Mouse (Mus musculus): ENCODE results near the gene Med15. TPM values are rescaled to one million over a fixed set of nuclear protein-coding genes. Genes with fewer than 3 reads are reported as not detected.

Med15 gene
- 46.0 and 47.1 TPM in 2 replicates for polyA plus RNA-seq (2015; fragmentation: Nextera tagmentation; extraction: Ambion mirVana)

DNA sequence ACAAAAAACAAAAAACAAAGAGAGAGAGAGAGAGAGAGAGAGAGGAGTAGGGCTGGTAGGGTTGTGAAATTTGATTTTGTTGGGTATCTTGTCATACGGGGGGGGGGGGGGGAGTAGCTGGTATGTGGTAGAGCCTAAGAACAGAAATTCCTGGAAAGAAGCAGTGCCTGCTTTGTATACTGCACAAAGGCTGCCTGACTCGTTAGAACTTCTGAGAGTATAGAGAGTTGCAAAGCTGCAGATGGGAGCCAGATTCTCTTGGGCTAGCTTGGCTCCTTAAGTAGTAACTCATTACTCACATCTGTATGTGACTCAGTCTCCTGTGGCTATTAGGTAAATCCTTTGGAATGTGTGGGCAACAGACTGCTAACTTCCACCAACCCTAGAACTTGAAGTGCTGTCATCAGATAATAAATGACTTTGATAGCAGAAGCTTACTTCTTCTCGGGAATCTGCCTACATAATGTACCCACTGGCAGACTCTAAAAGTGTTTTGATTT lies at the start of gene Med15:
Gene Med15 (minus strand): TSS at position 51 of the 500 bp plus-strand sequence.
- H3K36me3 ChIP-seq (ENCODE audit: control insufficient read depth, insufficient read depth, low read length), result no peaks in the 10 kb centered on the region
- no peaks in the 10 kb centered on the region for H3K4me1 ChIP-seq (replicated peaks; ENCODE audit: control insufficient read depth, insufficient read depth, low read length)
- ATAC-seq (ENCODE audit: low read depth), result no peak
- no peak within 1 kb of the TSS for H3K4me2 ChIP-seq (ENCODE audit: low read depth, low read length)
- peaks cover 3% of the 10 kb centered on the region; the same call in 1 of the 2 replicates for H3K27me3 ChIP-seq (ENCODE audit: control insufficient read depth, insufficient read depth, low read depth, low read length)
- H3K9ac ChIP-seq (ENCODE audit: low read length), result no peak within 1 kb of the TSS
- H3K4me3 ChIP-seq (ENCODE audit: low read length), result no peak within 1 kb of the TSS
- WGBS, result 28% methylated on average over 3 of the region's 3 CpGs
- no peak within 1 kb of the TSS for H3K27ac ChIP-seq (ENCODE audit: low read length)
- H3K9me3 ChIP-seq (ENCODE audit: control insufficient read depth, low read length), result no peaks in the 10 kb centered on the region

- no peak overlapping the region for H3K4me3 ChIP-seq (ENCODE audit: low read length)
- no peaks in the 10 kb centered on the region for H3K9me3 ChIP-seq (ENCODE audit: control insufficient read depth, low read length)
- no peaks in the 10 kb centered on the region for H3K27me3 ChIP-seq (ENCODE audit: control insufficient read depth, insufficient read depth, low read depth, low read length)
- ATAC-seq (ENCODE audit: low read depth), result no peak
- no peaks in the 10 kb centered on the region for H3K4me1 ChIP-seq (replicated peaks; ENCODE audit: control insufficient read depth, insufficient read depth, low read length)
- H3K4me2 ChIP-seq (ENCODE audit: low read depth, low read length), result no peak overlapping the region
- 61% methylated on average over 1 of the region's 1 CpGs for WGBS
- H3K27ac ChIP-seq (ENCODE audit: low read length), result no peak overlapping the region
- no peak overlapping the region for H3K9ac ChIP-seq (ENCODE audit: low read length)
- H3K36me3 ChIP-seq (ENCODE audit: control insufficient read depth, insufficient read depth, low read length), result peaks cover 33% of the 10 kb centered on the region
Observed at GRCm38 (mm10) chr16:17779692-17780091, 47.0 kb upstream of the Med15 start.

DNA sequence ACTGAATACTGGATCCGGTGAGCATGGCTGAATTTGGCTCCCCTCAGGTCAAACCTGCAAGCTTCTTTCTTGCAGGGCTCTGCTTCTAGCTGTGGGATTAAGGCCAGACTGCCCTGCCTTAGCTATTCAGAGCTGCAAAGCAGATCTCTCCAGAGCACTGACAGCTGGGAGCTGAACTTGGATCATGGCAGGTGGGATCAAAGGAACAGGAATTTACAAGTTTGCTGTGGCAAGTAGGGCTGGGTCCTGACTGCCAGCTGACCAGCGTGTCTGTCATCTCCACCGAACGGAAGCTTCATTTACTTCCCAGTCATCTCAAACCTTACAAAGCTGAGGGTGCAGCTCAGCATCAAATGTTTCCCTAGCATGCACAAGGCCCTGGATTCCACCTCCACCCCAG lies 45.5 kb upstream of the Med15 start:
- H3K9me3 ChIP-seq (ENCODE audit: control insufficient read depth, low read length), result no peaks in the 10 kb centered on the region
- peaks cover 26% of the 10 kb centered on the region for H3K36me3 ChIP-seq (ENCODE audit: control insufficient read depth, insufficient read depth, low read length)
- H3K9ac ChIP-seq (ENCODE audit: low read length), result no peak overlapping the region
- no peaks in the 10 kb centered on the region for H3K27me3 ChIP-seq (ENCODE audit: control insufficient read depth, insufficient read depth, low read depth, low read length)
- H3K27ac ChIP-seq (ENCODE audit: low read length), result no peak overlapping the region
- no peak for ATAC-seq (ENCODE audit: low read depth)
- 81% methylated on average over 4 of the region's 4 CpGs for WGBS
- H3K4me1 ChIP-seq (replicated peaks; ENCODE audit: control insufficient read depth, insufficient read depth, low read length), result no peaks in the 10 kb centered on the region
- H3K4me3 ChIP-seq (ENCODE audit: low read length), result no peak overlapping the region
- no peak overlapping the region for H3K4me2 ChIP-seq (ENCODE audit: low read depth, low read length)

- Histone ChIP-seq H3K9me3 (ENCODE audit: control insufficient read depth, low read length) (no peaks in the 10 kb centered on the region), H3K36me3 (ENCODE audit: control insufficient read depth, insufficient read depth, low read length) (peaks cover 35% of the 10 kb centered on the region), H3K4me1 (replicated peaks; ENCODE audit: control insufficient read depth, insufficient read depth, low read length) (no peaks in the 10 kb centered on the region), H3K9ac (ENCODE audit: low read length) (no peak overlapping the region), H3K4me3 (ENCODE audit: low read length) (no peak overlapping the region), H3K4me2 (ENCODE audit: low read depth, low read length) (no peak overlapping the region), H3K27ac (ENCODE audit: low read length) (no peak overlapping the region), H3K27me3 (ENCODE audit: control insufficient read depth, insufficient read depth, low read depth, low read length) (no peaks in the 10 kb centered on the region)
- ATAC-seq (ENCODE audit: low read depth), result no peak
- 67% methylated on average over 11 of the region's 11 CpGs for WGBS
Observed at GRCm38 (mm10) chr16:17776828-17777227, 44.1 kb upstream of the Med15 start.

- 58% methylated on average over 4 of the region's 4 CpGs for WGBS
- H3K27ac ChIP-seq (ENCODE audit: low read length), result no peak overlapping the region
Observed at GRCm38 (mm10) chr16:17771117-17771865, 38.6 kb upstream of the Med15 start.

GRCm38 (mm10) chr16:17768834-17769233 lies 36.1 kb upstream of the Med15 start:
- Histone ChIP-seq H3K4me3 (ENCODE audit: low read length) (no peak overlapping the region), H3K27ac (ENCODE audit: low read length) (no peak overlapping the region), H3K9ac (ENCODE audit: low read length) (no peak overlapping the region), H3K4me1 (replicated peaks; ENCODE audit: control insufficient read depth, insufficient read depth, low read length) (no peaks in the 10 kb centered on the region), H3K4me2 (ENCODE audit: low read depth, low read length) (no peak overlapping the region), H3K36me3 (ENCODE audit: control insufficient read depth, insufficient read depth, low read length) (peaks cover 35% of the 10 kb centered on the region), H3K27me3 (ENCODE audit: control insufficient read depth, insufficient read depth, low read depth, low read length) (no peaks in the 10 kb centered on the region), H3K9me3 (ENCODE audit: control insufficient read depth, low read length) (no peaks in the 10 kb centered on the region)
- ATAC-seq (ENCODE audit: low read depth), result no peak
- 80% methylated on average over 7 of the region's 7 CpGs for WGBS

More at GRCm38 (mm10) chr16:17771117-17771865, 38.6 kb upstream of the Med15 start:
- Histone ChIP-seq H3K4me3 (ENCODE audit: low read length) (no peak overlapping the region), H3K9ac (ENCODE audit: low read length) (no peak overlapping the region), H3K4me2 (ENCODE audit: low read depth, low read length) (no peak overlapping the region), H3K36me3 (ENCODE audit: control insufficient read depth, insufficient read depth, low read length) (peaks cover 30% of the 10 kb centered on the region), H3K9me3 (ENCODE audit: control insufficient read depth, low read length) (no peaks in the 10 kb centered on the region), H3K4me1 (replicated peaks; ENCODE audit: control insufficient read depth, insufficient read depth, low read length) (no peaks in the 10 kb centered on the region), H3K27me3 (ENCODE audit: control insufficient read depth, insufficient read depth, low read depth, low read length) (no peaks in the 10 kb centered on the region)
- ATAC-seq (ENCODE audit: low read depth), result no peak

DNA sequence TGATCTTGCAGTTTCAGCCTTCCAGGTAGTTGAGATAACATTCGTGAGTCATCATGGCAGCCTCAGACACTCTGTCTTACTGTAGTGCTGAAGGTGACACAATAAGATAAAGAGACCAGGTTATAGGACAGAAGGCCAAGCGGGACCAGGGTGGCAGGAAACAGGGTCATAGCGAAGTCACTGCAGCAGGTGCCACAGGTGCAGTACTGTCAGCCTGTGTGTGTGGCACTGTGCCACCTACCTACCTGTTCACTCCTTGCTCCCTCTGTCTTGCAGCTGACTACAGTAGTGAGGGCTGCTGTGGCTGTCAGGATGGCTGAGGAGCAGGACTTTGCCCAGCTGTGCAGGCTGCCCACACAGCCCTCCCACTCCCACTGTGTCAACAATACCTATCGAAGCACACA lies 31.4 kb upstream of the Med15 start:
- H3K36me3 ChIP-seq (ENCODE audit: control insufficient read depth, insufficient read depth, low read length), result peaks cover 14% of the 10 kb centered on the region
- no peak overlapping the region for H3K4me2 ChIP-seq (ENCODE audit: low read depth, low read length)
- H3K4me3 ChIP-seq (ENCODE audit: low read length), result no peak overlapping the region

DNA sequence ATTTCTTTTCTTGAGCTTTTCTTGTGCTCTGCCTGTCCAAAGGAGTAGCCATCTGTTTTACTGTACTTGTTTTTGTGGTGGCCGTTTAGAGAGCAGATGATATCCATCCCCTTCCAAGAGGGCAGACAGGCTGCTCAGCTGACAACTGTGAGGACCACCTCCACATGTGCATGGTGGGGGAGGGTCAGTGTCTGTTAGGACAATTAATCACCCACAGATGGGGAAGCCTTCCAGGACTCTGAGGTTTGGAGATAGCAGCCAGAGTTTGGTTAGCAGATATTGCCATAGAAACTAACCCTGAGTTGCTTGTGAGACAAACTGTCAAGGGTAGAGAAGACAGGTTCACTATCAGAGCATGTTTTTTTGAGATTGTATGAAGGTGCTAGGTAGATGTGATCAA lies 28.4 kb upstream of the Med15 start:
- Histone ChIP-seq H3K27me3 (ENCODE audit: control insufficient read depth, insufficient read depth, low read depth, low read length) (no peaks in the 10 kb centered on the region), H3K9me3 (ENCODE audit: control insufficient read depth, low read length) (no peaks in the 10 kb centered on the region), H3K9ac (ENCODE audit: low read length) (no peak overlapping the region), H3K36me3 (ENCODE audit: control insufficient read depth, insufficient read depth, low read length) (peaks cover 5% of the 10 kb centered on the region), H3K4me2 (ENCODE audit: low read depth, low read length) (peak overlapping the region; percentile 98; the same call in 1 of the 2 replicates), H3K27ac (ENCODE audit: low read length) (no peak overlapping the region), H3K4me3 (ENCODE audit: low read length) (no peak overlapping the region), H3K4me1 (replicated peaks; ENCODE audit: control insufficient read depth, insufficient read depth, low read length) (peaks cover 12% of the 10 kb centered on the region)
- ATAC-seq (ENCODE audit: low read depth), result no peak
- 27% methylated on average over 1 of the region's 1 CpGs for WGBS

More for the DNA sequence above, 31.4 kb upstream of the Med15 start:
- no peaks in the 10 kb centered on the region for H3K9me3 ChIP-seq (ENCODE audit: control insufficient read depth, low read length)
- ATAC-seq (ENCODE audit: low read depth), result no peak
- peaks cover 6% of the 10 kb centered on the region for H3K4me1 ChIP-seq (replicated peaks; ENCODE audit: control insufficient read depth, insufficient read depth, low read length)
- H3K27ac ChIP-seq (ENCODE audit: low read length), result no peak overlapping the region
- no peak overlapping the region for H3K9ac ChIP-seq (ENCODE audit: low read length)
- 74% methylated on average over 4 of the region's 4 CpGs for WGBS
- H3K27me3 ChIP-seq (ENCODE audit: control insufficient read depth, insufficient read depth, low read depth, low read length), result no peaks in the 10 kb centered on the region

DNA sequence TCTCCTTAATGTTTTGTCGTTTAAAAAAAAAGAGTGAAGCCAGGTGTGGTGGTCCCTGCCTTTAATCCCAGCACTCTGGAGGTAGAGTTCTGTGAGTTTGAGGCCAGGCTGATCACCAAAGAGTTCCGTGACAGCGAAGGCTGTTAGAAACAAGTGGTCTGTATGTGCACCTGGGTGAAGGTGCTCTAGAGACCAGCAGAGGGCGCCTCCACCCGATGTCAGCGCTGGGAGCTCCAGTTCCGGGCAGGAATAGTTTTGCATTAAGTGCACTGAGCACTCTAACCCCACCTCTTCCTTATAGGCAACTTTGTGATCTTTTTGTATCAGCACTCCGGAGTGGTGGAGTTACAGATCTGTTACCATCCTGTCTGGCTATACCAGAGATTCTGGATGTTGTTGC lies 28.0 kb upstream of the Med15 start:
- Histone ChIP-seq H3K36me3 (ENCODE audit: control insufficient read depth, insufficient read depth, low read length) (peaks cover 5% of the 10 kb centered on the region), H3K4me2 (ENCODE audit: low read depth, low read length) (peak overlapping the region; percentile 98), H3K27ac (ENCODE audit: low read length) (no peak overlapping the region), H3K27me3 (ENCODE audit: control insufficient read depth, insufficient read depth, low read depth, low read length) (no peaks in the 10 kb centered on the region), H3K4me1 (replicated peaks; ENCODE audit: control insufficient read depth, insufficient read depth, low read length) (peaks cover 12% of the 10 kb centered on the region), H3K9me3 (ENCODE audit: control insufficient read depth, low read length) (no peaks in the 10 kb centered on the region), H3K9ac (ENCODE audit: low read length) (no peak overlapping the region), H3K4me3 (ENCODE audit: low read length) (peak overlapping the region; percentile 71)
- ATAC-seq (ENCODE audit: low read depth), result no peak
- WGBS, result 34% methylated on average over 8 of the region's 8 CpGs
